Mouse (Mus musculus): ENCODE measurements around the gene Robo4.
A peak's percentile ranks its signal among the peaks of the same experiment; 100 is the strongest.

Gene Robo4

GRCm38 (mm10) chr9:37400585-37400984 lies 1.1 kb upstream of the Robo4 start:
- DNase-seq (ENCODE audit: extremely low spot score, low read depth, low spot score) = no peak

- DNase-seq (ENCODE audit: extremely low spot score, low read depth, low spot score) = no peak
Measured at GRCm38 (mm10) chr9:37402501-37402900, 804 bp downstream of the Robo4 start.

GRCm38 (mm10) chr9:37403011-37403410 lies 1.3 kb downstream of the Robo4 start:
- no peak for DNase-seq (ENCODE audit: extremely low spot score, low read depth, low spot score)

- no peak for DNase-seq (ENCODE audit: extremely low spot score, low read depth, low spot score)
Measured at GRCm38 (mm10) chr9:37406372-37406771, 4.7 kb downstream of the Robo4 start.

- DNase-seq (ENCODE audit: extremely low spot score, low read depth, low spot score) = no peak
Measured at GRCm38 (mm10) chr9:37407850-37408502, 6.3 kb downstream of the Robo4 start.

- no peak for DNase-seq (ENCODE audit: extremely low spot score, low read depth, low spot score)
Measured at GRCm38 (mm10) chr9:37409698-37410445, 8.2 kb downstream of the Robo4 start.

GRCm38 (mm10) chr9:37412989-37413388 lies 11.3 kb downstream of the Robo4 start:
- no peak for DNase-seq (ENCODE audit: extremely low spot score, low read depth, low spot score)

- DNase-seq (ENCODE audit: extremely low spot score, low read depth, low spot score) = no peak
Measured at GRCm38 (mm10) chr9:37414666-37415065, 13.0 kb downstream of the Robo4 start.

- DNase-seq (ENCODE audit: extremely low spot score, low read depth, low spot score) = no peak
Measured at GRCm38 (mm10) chr9:37418791-37419190, 17.1 kb downstream of the Robo4 start.

GRCm38 (mm10) chr9:37420676-37421075 lies 19.0 kb downstream of the Robo4 start:
- DNase-seq (ENCODE audit: extremely low spot score, low read depth, low spot score) = peak; percentile 57

- DNase-seq (ENCODE audit: extremely low spot score, low read depth, low spot score) = no peak
Measured at GRCm38 (mm10) chr9:37421239-37421638, 19.5 kb downstream of the Robo4 start.

GRCm38 (mm10) chr9:37429326-37429725 lies 27.6 kb downstream of the Robo4 start:
- no peak for DNase-seq (ENCODE audit: extremely low spot score, low read depth, low spot score)

GRCm38 (mm10) chr9:37430582-37430981 lies 28.9 kb downstream of the Robo4 start:
- peak; percentile 86 for DNase-seq (ENCODE audit: extremely low spot score, low read depth, low spot score)

GRCm38 (mm10) chr9:37432026-37432666 lies 30.4 kb downstream of the Robo4 start:
- no peak for DNase-seq (ENCODE audit: extremely low spot score, low read depth, low spot score)

GRCm38 (mm10) chr9:37432720-37433421 lies 31.2 kb downstream of the Robo4 start, which contains the start of gene Robo3:
Gene Robo3, minus strand, starts transcription at chr9:37433246.
- DNase-seq (ENCODE audit: extremely low spot score, low read depth, low spot score) = no peak

- no peak for DNase-seq (ENCODE audit: extremely low spot score, low read depth, low spot score)
Measured at GRCm38 (mm10) chr9:37433823-37434560, 32.3 kb downstream of the Robo4 start.

GRCm38 (mm10) chr9:37434932-37435331 lies 33.2 kb downstream of the Robo4 start:
- DNase-seq (ENCODE audit: extremely low spot score, low read depth, low spot score) = no peak

- DNase-seq (ENCODE audit: extremely low spot score, low read depth, low spot score) = no peak
Measured at GRCm38 (mm10) chr9:37435616-37436015, 33.9 kb downstream of the Robo4 start.

- DNase-seq (ENCODE audit: extremely low spot score, low read depth, low spot score) = no peak
Measured at GRCm38 (mm10) chr9:37437772-37438735, 36.4 kb downstream of the Robo4 start.

Measured in hindlimb bud, embryonic 11.5 days (tissue).